Mouse (Mus musculus): ENCODE measurements around the gene Ppp2r2d. TPM values are rescaled to one million over a fixed set of nuclear protein-coding genes. Genes with fewer than 3 reads are reported as not detected.

Gene Ppp2r2d
- total RNA-seq, 2 experiments from 2014 or later = 33.8 to 37.0 TPM

DNA sequence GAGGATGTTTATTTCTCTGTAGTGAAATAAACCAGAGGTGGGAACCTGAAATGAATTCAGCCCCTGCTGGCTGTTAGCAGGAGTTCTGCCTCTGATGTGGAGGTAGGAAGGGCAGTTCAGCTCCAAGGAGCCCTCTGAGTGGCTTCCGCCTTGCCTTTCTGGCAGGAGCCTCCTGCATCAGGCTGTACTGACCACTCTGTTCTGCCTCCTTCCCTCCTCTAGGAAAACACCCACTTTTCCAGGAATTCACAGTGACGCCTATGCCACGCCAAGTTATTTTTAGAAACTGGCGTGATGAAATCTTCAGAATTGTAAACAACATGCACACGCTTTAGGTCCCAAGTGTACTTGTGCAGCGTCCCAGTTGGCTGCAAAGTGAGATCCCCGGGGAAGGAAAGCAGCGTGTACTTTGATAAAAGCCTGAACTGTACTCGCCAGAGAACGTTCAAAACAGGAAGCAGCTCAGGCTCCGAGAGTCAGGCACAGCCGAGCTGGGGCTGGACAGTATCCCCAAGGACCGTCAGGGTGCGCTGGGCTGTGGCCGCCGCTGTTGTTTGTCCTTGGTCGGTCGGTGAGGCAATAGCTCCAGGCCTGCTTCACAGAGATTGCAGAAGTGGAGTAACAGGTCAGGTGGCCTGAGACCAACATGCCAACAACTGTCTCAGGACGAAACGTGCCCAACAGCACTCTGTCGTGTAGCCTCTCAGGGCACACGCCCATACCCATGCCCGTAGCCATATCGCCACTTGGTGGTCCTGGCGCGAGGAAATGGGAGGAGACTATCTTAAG, 73.5 kb downstream of the Ppp2r2d start:
- peak; percentile 87 for ATAC-seq (replicated peaks; ENCODE audit: poor library complexity)

DNA sequence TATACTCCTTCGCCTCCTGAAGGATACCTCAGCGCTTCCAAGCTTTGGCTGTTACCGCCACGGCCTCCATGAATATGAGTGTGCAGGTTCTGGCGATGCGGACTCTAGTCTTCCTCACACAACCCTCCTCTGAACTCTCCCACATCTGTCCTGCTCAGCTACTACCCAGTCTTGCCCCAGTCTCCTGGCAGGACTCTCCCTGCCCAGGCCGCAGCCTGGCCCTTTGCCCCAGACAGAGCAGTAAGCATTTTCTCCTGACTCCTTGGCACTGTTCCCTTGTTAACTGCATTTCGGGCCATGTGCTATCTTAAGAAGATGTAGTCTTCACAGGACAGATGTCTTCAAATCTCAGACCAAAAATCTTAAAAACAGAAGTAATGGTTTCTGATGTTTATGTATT, 75.7 kb downstream of the Ppp2r2d start:
- ATAC-seq (replicated peaks; ENCODE audit: poor library complexity) = no peak

DNA sequence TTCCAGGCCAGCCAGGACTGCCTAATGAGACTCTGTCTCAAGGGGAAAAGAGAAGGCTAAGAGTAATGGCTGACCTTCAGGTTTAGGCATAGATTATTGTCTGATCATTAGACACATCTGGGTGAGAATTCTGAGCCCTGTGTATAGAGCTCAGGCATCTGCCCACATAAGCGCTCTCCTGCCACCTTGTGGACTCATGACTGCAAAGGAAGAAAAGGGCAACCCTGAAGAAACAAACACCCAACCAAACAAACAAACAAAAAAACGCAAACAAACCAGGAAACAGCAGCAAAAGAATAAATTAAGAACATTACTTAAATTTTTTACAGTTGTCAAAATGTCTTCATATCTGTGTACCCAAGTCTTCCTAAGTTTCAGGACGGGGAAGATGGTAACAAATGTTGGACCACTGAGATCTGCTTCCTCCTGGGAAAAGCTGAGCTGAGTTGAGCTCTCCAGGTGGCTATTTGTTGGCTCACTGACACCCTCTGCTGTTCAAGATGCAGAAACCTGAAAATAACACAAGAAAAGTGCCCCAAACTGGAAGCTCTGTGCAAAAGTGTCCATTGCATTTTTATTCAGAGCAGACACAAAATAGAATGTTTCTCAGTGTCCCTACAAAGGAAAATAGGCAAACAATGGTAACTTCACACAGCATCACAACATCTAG, 78.0 kb downstream of the Ppp2r2d start:
- ATAC-seq (replicated peaks; ENCODE audit: poor library complexity) = peak; percentile 41

DNA sequence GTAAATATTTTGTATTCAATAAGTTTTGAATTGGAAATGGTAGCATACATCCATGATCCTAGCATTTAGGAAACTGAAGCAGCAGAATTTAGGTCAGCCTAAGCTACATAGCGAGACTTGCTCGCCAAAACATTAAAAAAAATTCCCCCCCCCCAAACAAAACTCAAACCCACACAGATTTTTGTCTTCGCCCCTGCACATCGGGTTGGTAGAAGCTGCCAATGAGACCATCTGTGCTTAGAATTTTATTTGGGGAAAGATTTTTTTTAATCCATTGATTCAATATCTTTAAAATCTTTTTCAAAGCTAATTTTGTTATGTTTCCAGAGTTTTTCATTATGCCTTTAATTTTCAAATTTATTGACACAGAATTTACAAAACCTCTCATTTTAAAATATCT, 82.6 kb downstream of the Ppp2r2d start:
- ATAC-seq (replicated peaks; ENCODE audit: poor library complexity) = no peak

Other genes with a start within 250 kb of the Ppp2r2d start
- gene Mapk1ip1, start 194 bp downstream of the Ppp2r2d start, total RNA-seq (2015) = 12.4 and 16.8 TPM in 2 replicates
- gene Mapk1ip1, start 194 bp downstream of the Ppp2r2d start, total RNA-seq (2017) = 10.6 and 13.0 TPM in 2 replicates
- 21.0 and 26.4 TPM in 2 replicates for gene Bnip3, start 63.4 kb downstream of the Ppp2r2d start, total RNA-seq (2015)
- gene Bnip3, start 63.4 kb downstream of the Ppp2r2d start, total RNA-seq (2017) = 17.5 and 18.7 TPM in 2 replicates
- gene Jakmip3, start 94.7 kb downstream of the Ppp2r2d start, total RNA-seq (2015) = not detected in 2 replicates
- not detected in 2 replicates for gene Jakmip3, start 94.7 kb downstream of the Ppp2r2d start, total RNA-seq (2017)
- gene Dpysl4, start 239.9 kb downstream of the Ppp2r2d start, total RNA-seq (2015) = not detected in 2 replicates
- not detected in 2 replicates for gene Dpysl4, start 239.9 kb downstream of the Ppp2r2d start, total RNA-seq (2017)